Mouse (Mus musculus): ENCODE measurements around the gene Rai1. TPM values are rescaled to one million over a fixed set of nuclear protein-coding genes. Genes with fewer than 3 reads are reported as not detected.

The Rai1 gene
- polyA plus RNA-seq, 1 experiment from 2014 or later: 37.0 TPM

- no peak for DNase-seq (ENCODE audit: low spot score)
Measured at GRCm38 (mm10) chr11:60127863-60128512, 23.2 kb downstream of the Rai1 start.

- peak; percentile 73 for DNase-seq (ENCODE audit: low spot score)
Measured at GRCm38 (mm10) chr11:60130516-60130915, 25.7 kb downstream of the Rai1 start.

- no peak for DNase-seq (ENCODE audit: low spot score)
Measured at GRCm38 (mm10) chr11:60132061-60132460, 27.2 kb downstream of the Rai1 start.

GRCm38 (mm10) chr11:60136491-60136890 lies 31.7 kb downstream of the Rai1 start:
- no peak for DNase-seq (ENCODE audit: low spot score)

GRCm38 (mm10) chr11:60137170-60137569 lies 32.4 kb downstream of the Rai1 start:
- DNase-seq (ENCODE audit: low spot score): no peak

GRCm38 (mm10) chr11:60139141-60139733 lies 34.4 kb downstream of the Rai1 start:
- peak; percentile 31 for DNase-seq (ENCODE audit: low spot score)

GRCm38 (mm10) chr11:60139734-60140371 lies 35.0 kb downstream of the Rai1 start:
- peak; percentile 46 for DNase-seq (ENCODE audit: low spot score)

- no peak for DNase-seq (ENCODE audit: low spot score)
Measured at GRCm38 (mm10) chr11:60140586-60141284, 35.9 kb downstream of the Rai1 start.

- no peak for DNase-seq (ENCODE audit: low spot score)
Measured at GRCm38 (mm10) chr11:60141285-60141608, 36.4 kb downstream of the Rai1 start.

- DNase-seq (ENCODE audit: low spot score): no peak
Measured at GRCm38 (mm10) chr11:60143086-60143485, 38.3 kb downstream of the Rai1 start.

- DNase-seq (ENCODE audit: low spot score): no peak
Measured at GRCm38 (mm10) chr11:60146170-60146569, 41.4 kb downstream of the Rai1 start.

GRCm38 (mm10) chr11:60148591-60148990 lies 43.8 kb downstream of the Rai1 start:
- DNase-seq (ENCODE audit: low spot score): no peak

- DNase-seq (ENCODE audit: low spot score): no peak
Measured at GRCm38 (mm10) chr11:60149086-60149485, 44.3 kb downstream of the Rai1 start.

- no peak for DNase-seq (ENCODE audit: low spot score)
Measured at GRCm38 (mm10) chr11:60150677-60151076, 45.9 kb downstream of the Rai1 start.

- no peak for DNase-seq (ENCODE audit: low spot score)
Measured at GRCm38 (mm10) chr11:60152339-60152738, 47.5 kb downstream of the Rai1 start.

GRCm38 (mm10) chr11:60153936-60154335 lies 49.1 kb downstream of the Rai1 start:
- no peak for DNase-seq (ENCODE audit: low spot score)

- DNase-seq (ENCODE audit: low spot score): no peak
Measured at GRCm38 (mm10) chr11:60155690-60156089, 50.9 kb downstream of the Rai1 start.

- peak; percentile 58 for DNase-seq (ENCODE audit: low spot score)
Measured at GRCm38 (mm10) chr11:60158271-60158670, 53.5 kb downstream of the Rai1 start.

- DNase-seq (ENCODE audit: low spot score): no peak
Measured at GRCm38 (mm10) chr11:60159955-60160354, 55.1 kb downstream of the Rai1 start.

- DNase-seq (ENCODE audit: low spot score): peak; percentile 60
Measured at GRCm38 (mm10) chr11:60160454-60161114, 55.8 kb downstream of the Rai1 start.

GRCm38 (mm10) chr11:60161146-60161874 lies 56.5 kb downstream of the Rai1 start:
- DNase-seq (ENCODE audit: low spot score): peak; percentile 64

Measured in thymus, postnatal 0 days (tissue).